Mouse (Mus musculus) heart, adult 2 months (tissue): ENCODE data around the gene Masp1.

Experiments
- CTCF ChIP-seq: fragments of 200-600 bp; IDR thresholded peaks from 2 replicates; pipeline ENCODE4 v1.8.1; 2022; ENCODE audit warnings: antibody characterized with exemption, mild to moderate bottlenecking, moderate library complexity
- POLR2A ChIP-seq: fragments of 200-500 bp; IDR thresholded peaks from 2 replicates; pipeline ENCODE4 v1.6.1; 2011; ENCODE audit warnings: mild to moderate bottlenecking, low read depth, low read length, control low read depth; ENCODE audit not compliant: insufficient read depth

DNA sequence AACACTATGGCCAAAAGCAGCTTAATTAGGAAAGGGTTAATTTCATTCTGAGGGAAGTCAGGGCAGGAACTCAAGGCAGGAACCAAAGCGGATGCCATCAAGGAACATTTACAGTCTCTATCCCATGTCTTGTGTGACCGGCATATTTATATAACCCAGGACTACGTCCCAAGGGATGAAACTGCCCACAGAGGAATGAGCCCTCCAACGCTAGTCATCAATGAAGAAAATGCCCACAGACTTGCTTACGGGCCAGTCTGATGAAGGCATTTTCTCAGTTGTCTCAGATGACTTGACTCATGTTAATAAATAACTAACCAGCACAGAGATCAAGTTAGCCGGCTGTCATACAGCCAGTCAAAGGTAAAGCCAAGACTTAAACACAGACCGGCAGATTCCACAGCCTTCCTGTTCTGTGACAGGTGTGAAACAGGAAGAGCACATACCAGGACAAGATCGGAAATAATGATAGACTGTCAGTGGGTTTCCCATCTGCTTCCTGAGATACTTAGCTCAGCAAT lies 101.0 kb downstream of the Masp1 start:
- TF ChIP-seq CTCF (no peak), POLR2A (no peak)
